Mouse (Mus musculus): Measurements from ENCODE around the gene Slc35d2.
A peak's percentile ranks its signal among the peaks of the same experiment; 100 is the strongest.

The Slc35d2 gene

GRCm38 (mm10) chr13:64128858-64129615 lies at the start of gene Slc35d2:
Gene Slc35d2, minus strand, starts transcription at chr13:64129368.
- peak; percentile 22 for DNase-seq

DNA sequence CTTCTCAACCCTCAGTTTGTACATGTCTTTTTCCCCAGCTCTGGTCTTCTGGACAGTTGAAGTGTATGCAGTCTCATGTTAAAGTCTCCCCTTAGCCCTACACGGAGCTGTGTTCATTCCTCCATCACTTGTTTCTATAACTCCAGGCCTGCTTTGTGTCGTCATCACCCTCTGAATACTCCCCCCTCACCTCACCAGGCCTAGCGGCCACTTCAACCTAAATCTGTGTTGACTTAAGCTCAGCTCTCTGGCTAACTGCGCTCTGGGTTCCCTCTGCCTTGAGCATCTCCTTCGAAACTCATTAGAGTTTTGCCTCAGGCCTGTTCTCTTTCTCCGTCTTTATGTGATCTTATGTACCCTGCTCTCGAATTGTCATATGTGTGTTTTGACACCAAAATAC lies 48.8 kb upstream of the Slc35d2 start:
- no peak for DNase-seq

- DNase-seq, result peak; percentile 46
These were observed 40.6 kb upstream of the Slc35d2 start for GRCm38 (mm10) chr13:64169746-64170145.

DNA sequence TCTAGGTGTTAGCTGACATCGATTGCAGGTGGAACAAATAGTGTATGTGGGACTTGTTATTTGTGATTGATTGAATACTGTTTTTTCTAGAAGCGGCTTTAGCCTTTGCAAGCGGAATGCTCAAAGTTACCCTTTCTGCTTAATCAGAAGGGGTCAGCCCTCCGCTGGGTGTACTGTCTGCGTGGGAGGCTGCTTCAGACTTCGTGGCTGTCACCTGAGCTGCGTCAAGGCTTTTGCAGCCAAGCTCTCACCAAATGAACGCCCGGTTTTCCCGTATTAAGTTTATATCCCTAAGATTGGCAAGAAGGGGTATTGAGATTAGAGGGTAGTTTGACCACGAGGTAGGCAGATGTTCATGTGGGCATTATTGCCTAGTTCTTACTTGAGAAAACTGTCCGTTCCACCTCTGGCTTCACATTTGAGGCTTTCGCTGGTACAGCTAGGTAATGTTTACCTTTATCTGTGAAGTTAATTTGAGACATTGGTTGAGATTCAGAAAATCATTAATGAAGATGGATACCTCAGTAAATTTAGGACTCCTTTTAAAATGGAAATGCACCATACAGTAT lies 34.1 kb upstream of the Slc35d2 start:
- DNase-seq, result no peak

DNA sequence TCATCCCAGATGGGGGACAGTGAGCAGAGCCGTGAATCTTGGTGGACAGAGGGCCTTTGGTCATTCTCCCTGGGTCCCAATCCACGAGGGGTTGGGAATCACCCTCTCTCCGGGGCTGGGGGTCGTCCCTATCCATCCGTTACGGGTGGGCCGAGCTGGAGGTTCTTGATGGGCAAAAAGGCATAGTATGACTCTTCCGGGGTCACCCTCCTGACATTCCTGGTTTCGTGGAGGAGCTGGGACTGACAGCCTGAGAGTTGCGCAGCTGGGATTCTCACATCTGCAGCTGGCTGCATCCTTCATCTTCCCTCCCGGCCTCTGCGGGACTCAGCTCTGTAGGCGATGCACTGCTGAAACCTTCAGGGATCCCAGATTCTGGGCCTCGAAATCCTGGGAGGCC lies 33.5 kb upstream of the Slc35d2 start:
- no peak for DNase-seq

- peak; percentile 47 for DNase-seq
These were observed 32.9 kb upstream of the Slc35d2 start for GRCm38 (mm10) chr13:64161916-64162611.

DNA sequence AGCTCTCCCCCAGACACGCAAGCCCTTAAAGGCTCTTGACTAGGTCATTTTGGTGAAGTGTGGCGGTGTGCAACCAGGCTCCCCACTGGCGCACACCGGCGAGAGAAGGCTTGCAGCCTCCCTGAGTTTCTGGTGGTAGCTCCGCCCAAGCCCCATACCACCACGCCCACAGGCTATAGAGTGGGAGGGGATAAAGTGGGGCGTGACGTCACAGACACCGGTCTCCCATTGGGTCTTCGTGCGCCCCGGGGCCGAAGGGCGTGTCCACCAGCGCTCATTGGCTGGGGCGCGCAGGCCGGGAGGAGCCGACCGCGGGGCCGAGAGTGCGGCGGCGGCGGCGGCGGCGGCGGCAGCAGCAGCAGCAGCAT lies 32.4 kb upstream of the Slc35d2 start, which contains the start of gene Habp4:
Gene Habp4 (plus strand): TSS at position 277 of the 368 bp plus-strand sequence.
- peak; percentile 94 for DNase-seq

DNA sequence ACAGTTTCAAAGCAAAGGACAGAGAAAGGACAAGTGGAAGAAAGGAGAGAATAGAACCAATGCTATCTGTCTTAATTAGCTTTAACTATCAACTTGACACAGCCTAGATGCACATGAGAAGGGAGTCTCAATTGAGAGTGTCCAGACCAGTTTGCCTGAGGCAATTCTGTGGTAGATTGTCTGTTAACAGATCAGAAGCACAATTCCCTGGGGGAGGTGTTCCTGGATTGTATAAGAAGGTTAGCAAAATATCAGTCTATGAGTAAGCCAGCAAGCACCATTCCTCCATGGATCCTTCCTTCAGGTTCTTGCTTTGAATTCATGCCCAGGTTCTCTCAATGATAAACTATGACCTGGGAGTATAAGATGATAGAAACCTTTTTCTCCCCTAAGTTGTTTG lies 27.8 kb upstream of the Slc35d2 start:
- no peak for DNase-seq

- DNase-seq, result no peak
These were observed 26.0 kb upstream of the Slc35d2 start for GRCm38 (mm10) chr13:64155171-64155571.

GRCm38 (mm10) chr13:64154651-64155050 lies 25.5 kb upstream of the Slc35d2 start:
- DNase-seq, result no peak

DNA sequence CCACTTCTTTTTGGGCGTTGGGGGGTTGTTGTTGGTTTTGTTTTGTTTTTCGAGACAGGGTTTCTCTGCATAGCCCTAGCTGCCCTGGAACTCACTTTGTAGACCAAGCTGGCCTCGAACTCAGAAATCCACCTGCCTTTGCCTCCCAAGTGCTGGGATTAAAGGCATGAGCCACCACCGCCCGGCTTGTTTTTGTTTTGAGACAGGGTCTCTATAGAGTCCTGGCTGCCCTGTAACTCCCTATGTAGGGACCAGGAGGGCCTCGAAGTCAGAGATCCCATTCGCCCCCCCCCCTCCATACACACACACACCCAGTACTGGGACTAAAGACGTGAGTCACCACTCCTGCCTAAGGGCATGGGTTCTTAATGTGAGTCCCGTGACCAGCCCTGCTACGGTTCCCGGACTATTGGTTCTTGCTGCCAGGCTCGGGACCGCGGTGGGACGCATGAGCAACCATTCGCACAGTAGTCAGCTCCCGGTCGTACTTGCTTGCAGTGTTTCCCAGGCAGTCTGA lies 24.6 kb upstream of the Slc35d2 start:
- DNase-seq, result peak; percentile 16

- peak; percentile 93 for DNase-seq
These were observed 24.0 kb upstream of the Slc35d2 start, which contains the start of gene Zfp367 for GRCm38 (mm10) chr13:64153083-64153682. Gene Zfp367, minus strand, starts transcription at chr13:64153202.

- peak; percentile 52 for DNase-seq
These were observed 23.5 kb upstream of the Slc35d2 start for GRCm38 (mm10) chr13:64152671-64153082.

GRCm38 (mm10) chr13:64152241-64152669 lies 23.1 kb upstream of the Slc35d2 start:
- peak; percentile 83 for DNase-seq

DNA sequence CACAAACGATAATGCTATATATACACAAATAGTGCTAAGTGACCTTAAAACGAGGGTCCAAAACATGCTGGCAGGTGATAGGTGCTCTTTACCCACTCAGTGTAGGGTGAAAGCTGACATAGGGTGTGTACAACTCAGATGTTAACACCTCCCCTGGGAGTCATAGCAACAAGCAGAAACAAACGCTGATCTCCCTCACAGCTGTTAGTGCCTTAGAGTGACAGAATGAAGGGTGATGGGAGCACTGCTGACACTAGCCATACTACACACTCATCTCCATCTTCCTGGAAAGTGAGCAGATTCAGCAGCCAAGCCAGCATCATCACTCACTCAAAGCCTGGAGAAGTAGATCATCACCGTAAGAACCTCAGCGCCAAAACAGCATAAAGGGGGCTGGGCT lies 21.0 kb upstream of the Slc35d2 start:
- DNase-seq, result no peak

GRCm38 (mm10) chr13:64129616-64130375 lies 628 bp upstream of the Slc35d2 start:
- DNase-seq, result peak; percentile 20

DNA sequence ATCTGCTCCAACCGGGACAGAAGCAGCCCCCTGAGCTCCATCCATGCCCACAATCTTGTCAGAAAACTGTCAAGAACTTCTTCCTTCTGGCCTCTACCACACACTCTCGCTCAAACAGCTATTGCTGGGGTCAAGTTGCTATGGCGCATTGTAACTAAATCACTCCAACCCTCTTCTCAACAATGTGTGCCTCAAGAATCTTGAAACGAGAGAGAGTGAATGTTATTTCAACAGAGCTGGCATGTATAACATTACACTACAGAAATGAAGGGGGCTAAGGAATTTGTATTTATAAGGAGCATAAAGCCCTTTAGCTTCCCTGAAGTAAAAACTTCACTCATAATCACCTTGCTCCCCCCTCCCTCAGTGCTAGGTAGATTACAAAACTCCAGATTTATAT lies 2.9 kb downstream of the Slc35d2 start:
- no peak for DNase-seq

DNA sequence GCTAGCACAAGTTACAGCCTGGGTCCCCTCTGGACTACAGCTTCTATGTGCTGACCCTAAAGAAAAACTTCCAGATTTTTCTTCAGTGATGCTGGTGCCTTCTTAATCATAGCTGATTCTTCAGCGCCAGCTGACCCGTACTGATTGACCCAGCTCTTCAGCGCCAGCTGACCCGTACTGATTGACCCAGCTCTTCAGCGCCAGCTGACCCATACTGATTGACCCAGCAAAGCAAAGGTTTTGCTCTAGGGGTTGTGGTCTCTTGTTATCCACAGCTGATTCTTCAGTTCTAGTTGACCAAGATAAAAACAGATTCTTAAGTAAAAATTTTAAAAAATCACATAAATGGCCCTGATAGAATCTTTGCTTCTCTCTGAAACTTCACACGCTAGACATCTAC lies 4.3 kb downstream of the Slc35d2 start:
- DNase-seq, result no peak

DNA sequence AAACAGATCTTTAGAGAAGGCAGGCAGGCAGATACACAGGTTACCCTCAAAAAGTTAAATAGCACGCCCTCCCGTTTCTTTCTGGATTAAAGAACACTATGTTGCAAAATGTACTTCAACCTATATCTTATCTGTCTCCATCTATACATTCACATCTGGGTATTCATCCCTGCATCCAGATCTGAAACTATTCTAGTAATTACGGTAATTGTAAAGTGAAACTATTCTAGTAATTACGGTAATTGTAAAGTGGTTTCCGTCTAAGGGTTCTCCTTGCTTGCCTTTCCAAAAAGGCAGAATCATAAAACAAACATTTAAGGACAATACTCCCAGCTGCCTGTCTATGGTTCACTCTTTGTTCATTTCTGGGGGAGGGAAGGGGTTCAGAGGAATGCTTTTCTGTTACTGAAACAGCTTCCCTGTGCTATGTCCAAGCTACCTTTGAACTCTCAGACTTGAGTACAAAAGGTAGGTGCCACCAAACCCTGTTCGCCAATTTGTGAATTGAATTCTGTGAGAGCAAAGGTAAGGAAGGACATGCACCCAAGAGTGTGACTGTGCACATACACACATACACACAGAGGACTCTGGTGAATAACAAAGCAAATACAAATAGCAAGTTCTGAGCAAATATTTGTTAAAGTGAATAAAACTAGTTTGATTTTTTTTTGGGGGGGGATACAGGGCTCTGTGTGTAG lies 5.5 kb downstream of the Slc35d2 start:
- no peak for DNase-seq

DNA sequence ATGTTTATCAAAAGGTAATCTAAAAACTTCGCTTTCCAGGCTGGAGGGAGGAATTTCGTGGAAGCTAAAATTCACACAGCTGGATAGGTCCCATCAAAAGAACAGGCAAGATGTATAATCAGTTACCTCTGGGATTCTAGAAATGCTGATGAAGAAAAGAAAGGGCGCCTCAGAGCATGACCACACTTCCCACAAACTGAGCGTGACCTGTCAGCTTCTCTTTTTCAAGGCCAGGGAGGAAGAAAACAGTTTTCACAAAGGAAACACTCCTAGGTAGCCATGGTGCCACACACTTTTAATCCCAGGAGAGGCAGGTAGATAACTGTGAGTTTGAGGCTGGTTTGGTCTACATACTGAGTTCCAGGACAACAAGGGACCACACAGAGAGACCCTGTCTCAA lies 8.4 kb downstream of the Slc35d2 start:
- DNase-seq, result no peak

DNA sequence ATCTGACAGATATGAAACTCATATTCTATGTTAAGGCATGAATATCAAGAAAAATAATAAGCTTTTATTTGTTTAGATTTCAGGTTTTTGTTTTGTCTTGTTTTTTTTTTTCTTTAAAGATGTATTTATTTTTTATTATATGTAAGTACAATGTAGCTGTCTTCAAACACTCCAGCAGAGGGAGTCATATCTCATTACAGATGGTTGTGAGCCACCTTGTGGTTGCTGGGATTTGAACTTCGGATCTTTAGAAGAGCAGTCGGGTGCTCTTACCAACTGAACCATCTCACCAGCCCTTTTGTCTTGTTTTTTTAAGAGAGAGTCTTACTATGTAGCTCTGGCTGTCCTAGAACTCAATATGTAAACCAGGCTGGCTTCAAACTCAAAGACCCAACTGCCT lies 11.7 kb downstream of the Slc35d2 start:
- no peak for DNase-seq

DNA sequence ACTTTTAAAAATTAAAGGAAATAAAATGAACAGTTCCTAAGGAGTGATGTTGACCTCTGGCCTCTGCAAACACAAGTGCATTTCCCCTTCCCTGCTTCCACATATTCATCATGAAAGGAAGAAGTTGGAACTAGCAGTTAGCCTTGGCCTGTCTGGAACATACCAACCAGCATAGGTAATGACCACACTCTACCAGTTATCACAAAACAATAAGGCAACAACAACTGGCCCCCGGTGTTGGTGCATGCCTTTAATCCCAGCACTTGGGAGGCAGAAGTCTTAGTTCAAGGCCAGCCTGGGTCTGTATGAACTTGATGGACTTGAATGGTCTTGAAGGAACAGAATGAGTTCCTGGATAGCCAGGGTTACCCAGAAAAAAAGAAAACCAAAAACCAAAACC lies 18.7 kb downstream of the Slc35d2 start:
- no peak for DNase-seq

All from right cerebral cortex, postnatal 4 days (tissue).